Mouse (Mus musculus): ENCODE data around the gene Mta1. TPM values are rescaled to one million over a fixed set of nuclear protein-coding genes. Genes with fewer than 3 reads are reported as not detected.
A peak's percentile ranks its signal among the peaks of the same experiment; 100 is the strongest.

The Mta1 gene
- polyA plus RNA-seq, 1 experiment from 2014 or later = 21.5 TPM

DNA sequence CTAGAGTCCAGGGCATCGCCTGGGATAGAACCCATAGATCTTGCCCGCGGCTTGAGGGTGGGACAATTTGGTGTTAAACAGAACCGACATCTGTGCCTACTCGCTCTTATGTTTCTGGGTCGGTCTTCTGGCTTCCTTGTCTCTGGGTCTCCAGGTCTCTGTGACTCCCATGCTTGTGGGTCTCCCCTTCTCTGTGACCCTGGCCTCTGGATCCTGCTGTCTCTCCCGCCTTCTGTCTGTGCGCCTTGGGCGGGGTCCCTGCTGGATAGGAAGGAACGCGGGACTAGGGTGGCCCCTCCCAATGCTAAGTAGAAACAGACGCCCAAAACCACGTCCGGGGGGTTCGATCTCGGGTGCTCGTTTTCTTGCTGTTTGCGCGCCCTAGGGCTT is 54.2 kb downstream of the Mta1 start:
- 22% methylated on average over 19 of the region's 19 CpGs for WGBS
- Histone ChIP-seq H3K4me1 (ENCODE audit: control insufficient read depth, insufficient read depth, low read length) (peaks cover 13% of the 10 kb centered on the region), H3K36me3 (ENCODE audit: control insufficient read depth, insufficient read depth, low read length) (no peaks in the 10 kb centered on the region), H3K27me3 (ENCODE audit: control insufficient read depth, insufficient read depth, low read length) (peaks cover 20% of the 10 kb centered on the region), H3K4me3 (ENCODE audit: low read depth, low read length) (peak overlapping the region; percentile 42), H3K9ac (ENCODE audit: low read length) (peak overlapping the region; percentile 45), H3K4me2 (ENCODE audit: low read depth) (peak overlapping the region; percentile 72), H3K27ac (ENCODE audit: low read depth, low read length) (no peak overlapping the region), H3K9me3 (ENCODE audit: control insufficient read depth, low read length) (no peaks in the 10 kb centered on the region)
- ATAC-seq (ENCODE audit: insufficient read depth, low FRiP score, low TSS enrichment) = no peak
- no peak for DNase-seq (ENCODE audit: low spot score)

DNA sequence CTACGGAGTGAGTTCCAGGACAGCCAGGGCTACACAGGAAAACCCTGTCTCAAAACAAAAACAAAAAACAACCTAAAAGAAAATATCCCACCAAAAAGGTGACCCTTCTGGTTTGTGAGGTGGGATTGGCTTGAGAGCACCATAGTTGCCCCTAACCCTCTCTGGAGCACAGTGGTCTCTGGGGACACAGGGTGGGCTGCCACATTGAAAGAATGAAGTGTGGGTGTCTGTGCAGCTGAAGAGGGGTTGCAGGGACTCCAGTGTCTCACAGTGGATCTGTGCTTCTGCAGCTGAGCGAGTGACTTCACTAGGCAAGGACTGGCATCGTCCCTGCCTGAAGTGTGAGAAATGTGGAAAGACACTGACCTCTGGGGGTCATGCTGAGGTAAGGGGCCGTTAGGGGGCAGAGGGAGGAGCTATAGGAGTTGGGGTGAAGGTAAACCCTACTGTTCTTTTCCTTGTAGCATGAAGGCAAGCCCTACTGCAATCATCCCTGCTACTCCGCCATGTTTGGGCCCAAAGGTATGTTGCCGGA is 55.0 kb downstream of the Mta1 start:
- H3K27me3 ChIP-seq (ENCODE audit: control insufficient read depth, insufficient read depth, low read length) = peaks cover 20% of the 10 kb centered on the region
- H3K27ac ChIP-seq (ENCODE audit: low read depth, low read length) = no peak overlapping the region
- no peak overlapping the region for H3K4me3 ChIP-seq (ENCODE audit: low read depth, low read length)
- no peak overlapping the region for H3K9ac ChIP-seq (ENCODE audit: low read length)
- peaks cover 15% of the 10 kb centered on the region for H3K4me1 ChIP-seq (ENCODE audit: control insufficient read depth, insufficient read depth, low read length)
- H3K9me3 ChIP-seq (ENCODE audit: control insufficient read depth, low read length) = no peaks in the 10 kb centered on the region
- 78% methylated on average over 6 of the region's 6 CpGs for WGBS
- no peaks in the 10 kb centered on the region for H3K36me3 ChIP-seq (ENCODE audit: control insufficient read depth, insufficient read depth, low read length)
- no peak for ATAC-seq (ENCODE audit: insufficient read depth, low FRiP score, low TSS enrichment)
- DNase-seq (ENCODE audit: low spot score) = no peak
- no peak overlapping the region for H3K4me2 ChIP-seq (ENCODE audit: low read depth)

DNA sequence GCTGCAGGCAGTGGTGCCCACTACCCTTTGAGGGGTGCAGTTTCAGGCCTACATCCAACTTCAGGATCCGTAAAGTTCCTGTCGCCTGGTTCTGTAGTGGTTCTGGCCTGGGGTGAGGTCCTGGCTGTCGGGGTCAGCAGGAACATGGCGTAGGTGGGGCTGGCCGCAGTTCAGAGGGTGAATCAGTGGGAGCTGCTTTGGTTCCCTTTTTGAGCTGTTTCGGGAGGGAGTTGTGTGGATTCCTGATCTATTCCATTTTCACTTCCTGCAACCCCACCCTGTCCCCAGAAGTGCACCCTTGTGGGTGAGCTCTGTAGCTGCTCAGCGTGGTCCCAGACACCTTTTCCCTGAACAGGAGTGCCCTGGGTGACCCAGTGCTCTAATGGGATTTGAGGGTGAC is 55.9 kb downstream of the Mta1 start:
- H3K4me3 ChIP-seq (ENCODE audit: low read depth, low read length) = no peak overlapping the region
- no peak overlapping the region for H3K27ac ChIP-seq (ENCODE audit: low read depth, low read length)
- peaks cover 15% of the 10 kb centered on the region for H3K4me1 ChIP-seq (ENCODE audit: control insufficient read depth, insufficient read depth, low read length)
- 93% methylated on average over 7 of the region's 7 CpGs for WGBS
- H3K9me3 ChIP-seq (ENCODE audit: control insufficient read depth, low read length) = no peaks in the 10 kb centered on the region
- H3K4me2 ChIP-seq (ENCODE audit: low read depth) = no peak overlapping the region
- no peak overlapping the region for H3K9ac ChIP-seq (ENCODE audit: low read length)
- DNase-seq (ENCODE audit: low spot score) (no peak), ATAC-seq (ENCODE audit: insufficient read depth, low FRiP score, low TSS enrichment) (no peak)
- peaks cover 17% of the 10 kb centered on the region for H3K27me3 ChIP-seq (ENCODE audit: control insufficient read depth, insufficient read depth, low read length)
- no peaks in the 10 kb centered on the region for H3K36me3 ChIP-seq (ENCODE audit: control insufficient read depth, insufficient read depth, low read length)

DNA sequence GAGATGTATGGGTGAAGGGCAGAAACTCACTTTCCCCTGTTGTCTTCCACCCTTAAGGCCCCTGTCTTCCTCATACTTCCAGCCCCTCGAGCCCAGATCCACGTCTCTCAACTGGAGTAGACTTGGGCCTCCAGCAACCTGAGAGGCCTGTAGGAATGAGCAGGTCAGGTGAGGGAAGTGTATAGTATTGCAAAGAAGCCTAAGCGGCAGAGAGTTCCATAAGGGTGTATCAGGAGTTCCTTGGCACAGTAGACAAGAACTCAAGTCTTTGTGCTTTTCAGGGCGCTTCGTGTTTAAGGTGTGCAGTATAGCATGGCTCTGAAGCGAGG is 56.6 kb downstream of the Mta1 start:
- H3K9me3 ChIP-seq (ENCODE audit: control insufficient read depth, low read length) = no peaks in the 10 kb centered on the region
- ATAC-seq (ENCODE audit: insufficient read depth, low FRiP score, low TSS enrichment) (no peak), DNase-seq (ENCODE audit: low spot score) (no peak)
- peaks cover 15% of the 10 kb centered on the region for H3K4me1 ChIP-seq (ENCODE audit: control insufficient read depth, insufficient read depth, low read length)
- peaks cover 17% of the 10 kb centered on the region for H3K27me3 ChIP-seq (ENCODE audit: control insufficient read depth, insufficient read depth, low read length)
- H3K36me3 ChIP-seq (ENCODE audit: control insufficient read depth, insufficient read depth, low read length) = no peaks in the 10 kb centered on the region
- H3K4me3 ChIP-seq (ENCODE audit: low read depth, low read length) = no peak overlapping the region
- H3K27ac ChIP-seq (ENCODE audit: low read depth, low read length) = no peak overlapping the region
- peak overlapping the region; percentile 41; the same call in 1 of the 2 replicates for H3K4me2 ChIP-seq (ENCODE audit: low read depth)
- WGBS = 83% methylated on average over 6 of the region's 6 CpGs
- H3K9ac ChIP-seq (ENCODE audit: low read length) = no peak overlapping the region

DNA sequence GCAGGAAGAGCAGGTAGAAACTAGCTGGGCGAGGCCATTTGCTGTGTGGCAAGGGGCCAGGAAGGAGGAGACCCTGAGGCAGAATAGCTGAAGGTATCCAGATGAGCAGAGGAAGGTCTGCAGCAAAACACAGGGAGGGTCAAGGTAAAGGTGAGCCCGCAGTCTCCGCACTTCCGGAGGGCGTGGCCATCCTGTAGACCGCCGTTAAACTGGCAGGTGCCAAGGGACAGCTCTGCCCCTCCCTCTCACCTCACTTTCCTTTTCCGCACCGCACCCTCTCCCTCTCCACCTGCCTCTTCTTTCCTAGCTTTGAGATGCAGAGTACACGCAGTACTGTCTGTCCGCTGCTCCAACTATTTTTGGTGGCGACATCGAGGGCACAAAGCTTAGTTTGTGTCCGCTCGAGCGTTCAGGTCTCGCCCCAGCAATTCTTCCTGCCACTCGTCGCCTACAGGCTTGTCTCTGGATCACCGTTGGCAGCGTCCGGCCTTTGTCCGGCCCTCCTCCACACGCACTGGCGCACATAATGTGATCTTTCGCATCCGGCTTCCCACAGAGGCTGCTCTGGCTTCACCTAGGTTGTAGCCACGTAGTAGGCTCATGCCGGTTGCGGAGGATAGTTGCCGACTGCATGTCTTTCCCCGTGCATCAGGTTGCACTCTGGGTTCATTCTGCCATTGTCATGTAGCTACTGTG is 57.1 kb downstream of the Mta1 start:
- peak overlapping the region; percentile 14 for H3K4me3 ChIP-seq (ENCODE audit: low read depth, low read length)
- no peaks in the 10 kb centered on the region for H3K9me3 ChIP-seq (ENCODE audit: control insufficient read depth, low read length)
- peak overlapping the region; percentile 58 for H3K9ac ChIP-seq (ENCODE audit: low read length)
- DNase-seq (ENCODE audit: low spot score) (peak; percentile 53), ATAC-seq (ENCODE audit: insufficient read depth, low FRiP score, low TSS enrichment) (peak; percentile 7; the same call in 1 of the 2 replicates)
- WGBS = 6% methylated on average over 32 of the region's 32 CpGs
- H3K36me3 ChIP-seq (ENCODE audit: control insufficient read depth, insufficient read depth, low read length) = no peaks in the 10 kb centered on the region
- H3K27me3 ChIP-seq (ENCODE audit: control insufficient read depth, insufficient read depth, low read length) = peaks cover 17% of the 10 kb centered on the region
- peaks cover 15% of the 10 kb centered on the region for H3K4me1 ChIP-seq (ENCODE audit: control insufficient read depth, insufficient read depth, low read length)
- H3K4me2 ChIP-seq (ENCODE audit: low read depth) = peak overlapping the region; percentile 41
- H3K27ac ChIP-seq (ENCODE audit: low read depth, low read length) = no peak overlapping the region

DNA sequence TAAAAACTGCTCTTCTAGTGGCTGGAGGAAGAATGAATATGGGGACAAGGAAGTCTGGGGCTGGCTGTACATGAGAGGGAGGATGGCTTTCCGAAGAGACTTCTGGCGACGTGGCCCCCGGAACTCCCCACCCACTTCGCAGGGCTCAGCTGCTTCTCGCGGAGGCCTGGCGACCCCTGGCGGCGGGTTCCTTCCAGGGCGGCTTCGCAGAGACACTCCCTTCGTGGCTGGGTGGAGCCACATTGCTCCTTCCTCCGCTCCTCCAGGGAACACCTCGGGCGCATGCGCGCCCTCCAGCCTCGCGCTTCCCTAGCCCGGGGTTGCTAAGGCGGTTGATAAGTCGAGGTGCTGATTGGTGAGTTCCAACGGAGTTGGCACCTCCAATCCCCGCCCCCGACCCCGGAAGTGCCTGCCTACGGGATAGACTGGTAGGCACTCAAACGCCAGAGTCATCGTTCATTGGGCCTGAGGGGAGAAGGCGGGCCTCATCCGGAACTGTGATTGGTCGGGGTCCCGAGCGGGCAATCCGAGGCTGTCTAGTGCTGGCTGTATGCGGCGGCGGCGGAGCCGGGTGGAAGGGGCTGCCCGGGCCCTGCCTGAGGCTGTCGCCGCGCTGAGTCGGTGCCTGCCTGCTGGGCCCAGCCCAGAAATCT is 57.9 kb downstream of the Mta1 start, which contains the start of gene Tedc1:
Gene Tedc1 (plus strand): TSS at position 535 of the 653 bp plus-strand sequence.
- DNase-seq (ENCODE audit: low spot score) (peak; percentile 99), ATAC-seq (ENCODE audit: insufficient read depth, low FRiP score, low TSS enrichment) (peak; percentile 98)
- Histone ChIP-seq H3K36me3 (ENCODE audit: control insufficient read depth, insufficient read depth, low read length) (peaks cover 3% of the 10 kb centered on the region; the same call in 1 of the 2 replicates), H3K9ac (ENCODE audit: low read length) (peak within 1 kb of the TSS; percentile 62), H3K27me3 (ENCODE audit: control insufficient read depth, insufficient read depth, low read length) (peaks cover 17% of the 10 kb centered on the region), H3K4me1 (ENCODE audit: control insufficient read depth, insufficient read depth, low read length) (peaks cover 15% of the 10 kb centered on the region), H3K9me3 (ENCODE audit: control insufficient read depth, low read length) (no peaks in the 10 kb centered on the region), H3K4me3 (ENCODE audit: low read depth, low read length) (peak within 1 kb of the TSS; percentile 59), H3K27ac (ENCODE audit: low read depth, low read length) (0 out of 2 replicates have a peak within 1 kb of the TSS, but pooled peaks have one; percentile 20), H3K4me2 (ENCODE audit: low read depth) (peak within 1 kb of the TSS; percentile 82)
- WGBS = under 1% methylated on average over 46 of the region's 46 CpGs

DNA sequence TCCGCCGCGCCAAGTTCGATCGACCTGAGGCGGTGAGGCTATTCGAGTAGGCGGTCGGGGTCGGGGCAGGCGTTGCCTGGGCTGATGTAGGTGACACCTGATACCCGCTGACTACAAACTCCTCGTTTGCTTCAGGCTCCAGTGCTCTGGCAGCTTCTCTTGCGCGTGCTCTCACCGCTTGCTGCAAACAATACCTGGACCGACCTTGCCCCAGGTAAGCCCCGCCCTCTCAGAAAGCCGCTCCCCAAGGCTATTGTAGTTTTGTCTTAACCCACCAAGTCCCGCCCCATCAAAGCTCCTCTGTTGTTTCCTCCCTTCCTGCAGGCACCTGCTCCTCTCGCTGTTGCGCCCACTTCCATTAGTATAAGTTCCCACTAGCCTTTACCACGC is 58.5 kb downstream of the Mta1 start:
- peak overlapping the region; percentile 82 for H3K4me2 ChIP-seq (ENCODE audit: low read depth)
- DNase-seq (ENCODE audit: low spot score) = no peak
- H3K4me1 ChIP-seq (ENCODE audit: control insufficient read depth, insufficient read depth, low read length) = peaks cover 14% of the 10 kb centered on the region
- ATAC-seq (ENCODE audit: insufficient read depth, low FRiP score, low TSS enrichment) = no peak
- H3K36me3 ChIP-seq (ENCODE audit: control insufficient read depth, insufficient read depth, low read length) = peaks cover 3% of the 10 kb centered on the region; the same call in 1 of the 2 replicates
- H3K27me3 ChIP-seq (ENCODE audit: control insufficient read depth, insufficient read depth, low read length) = peaks cover 15% of the 10 kb centered on the region
- H3K27ac ChIP-seq (ENCODE audit: low read depth, low read length) = 0 out of 2 replicates have a peak overlapping the region, but pooled peaks have one; percentile 20
- peak overlapping the region; percentile 59 for H3K4me3 ChIP-seq (ENCODE audit: low read depth, low read length)
- peak overlapping the region; percentile 62 for H3K9ac ChIP-seq (ENCODE audit: low read length)
- WGBS = 1% methylated on average over 22 of the region's 23 CpGs
- H3K9me3 ChIP-seq (ENCODE audit: control insufficient read depth, low read length) = no peaks in the 10 kb centered on the region

DNA sequence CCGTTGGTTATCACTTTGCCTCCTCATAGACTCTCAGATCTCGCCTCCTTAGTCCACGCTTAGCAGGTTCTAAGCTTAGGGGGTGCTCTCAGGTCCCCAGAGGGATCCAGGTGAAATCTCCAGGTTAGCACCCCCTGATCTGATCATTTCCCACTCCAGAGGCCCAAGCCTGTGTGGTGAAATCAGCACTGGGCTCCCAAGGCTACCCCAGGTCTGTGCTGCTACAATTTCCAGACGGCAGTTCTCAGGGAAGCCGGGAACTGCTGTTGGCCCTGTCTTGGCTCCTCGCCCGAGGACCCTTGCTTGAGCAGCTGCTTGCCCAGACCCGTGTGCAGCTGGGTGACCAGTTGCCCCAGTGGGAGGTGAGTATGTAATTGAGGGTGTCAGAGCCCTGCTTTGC is 58.9 kb downstream of the Mta1 start:
- H3K9ac ChIP-seq (ENCODE audit: low read length) = peak overlapping the region; percentile 62
- no peaks in the 10 kb centered on the region for H3K9me3 ChIP-seq (ENCODE audit: control insufficient read depth, low read length)
- H3K27me3 ChIP-seq (ENCODE audit: control insufficient read depth, insufficient read depth, low read length) = peaks cover 11% of the 10 kb centered on the region
- H3K4me3 ChIP-seq (ENCODE audit: low read depth, low read length) = peak overlapping the region; percentile 59
- peaks cover 10% of the 10 kb centered on the region for H3K4me1 ChIP-seq (ENCODE audit: control insufficient read depth, insufficient read depth, low read length)
- H3K36me3 ChIP-seq (ENCODE audit: control insufficient read depth, insufficient read depth, low read length) = peaks cover 5% of the 10 kb centered on the region; the same call in 1 of the 2 replicates
- no peak for DNase-seq (ENCODE audit: low spot score)
- peak overlapping the region; percentile 82 for H3K4me2 ChIP-seq (ENCODE audit: low read depth)
- 40% methylated on average over 8 of the region's 8 CpGs for WGBS
- no peak for ATAC-seq (ENCODE audit: insufficient read depth, low FRiP score, low TSS enrichment)
- H3K27ac ChIP-seq (ENCODE audit: low read depth, low read length) = no peak overlapping the region
